ENCODE assay signal across 16 mouse cellular contexts in the genomic region with DNA sequence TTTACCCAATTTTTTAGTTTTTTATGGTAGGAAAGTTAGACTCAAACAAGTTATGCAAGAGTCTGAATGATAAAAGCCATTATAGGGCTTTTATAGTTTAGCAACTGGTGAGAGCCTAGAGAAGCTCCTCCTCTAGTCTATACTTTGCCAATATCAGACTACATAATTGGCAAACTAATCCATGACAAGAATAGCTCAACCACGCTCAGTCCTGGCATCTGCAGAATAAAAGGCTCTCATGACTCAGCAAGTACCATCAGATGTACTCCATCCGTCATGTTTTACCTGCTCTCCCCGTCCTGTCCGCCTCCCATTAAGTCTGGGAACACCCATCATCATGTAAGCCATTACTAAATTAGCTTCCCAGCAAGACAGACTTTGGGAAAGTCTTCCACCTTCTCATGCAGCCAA. TPM values are rescaled to one million over a fixed set of nuclear protein-coding genes. Genes with fewer than 3 reads are reported as not detected.
A peak's percentile ranks its signal among the peaks of the same experiment; 100 is the strongest.
DNase-seq lines count a peak whose midpoint lies in the region; ATAC-seq and TF ChIP-seq lines count a peak whose summit lies in the region.
"Had no signal": no experiment of that assay in that cellular context is flagged by ENCODE, and none has a peak within 500 bp of the region (broad histone marks: within the 10 kb centered on the region; RNA-seq: fewer than 3 reads in every experiment).

No protein-coding gene starts in this region.

- intact Hi-C loops in heart, adult 2 months (cut with DNase I) = no loop called here

- no peak for TF ChIP-seq POLR2A in heart, adult 2 months (IDR thresholded peaks at IDR 0.05; ENCODE audit: insufficient read depth, low read depth, low read length)
- TF ChIP-seq POLR2A in lung, adult 2 months (IDR thresholded peaks at IDR 0.05; ENCODE audit: borderline replicate concordance, extremely low read depth, low read depth, low read length) = no peak

- ATAC-seq in lung, postnatal 0 days = peak; percentile 53
- ATAC-seq: hindbrain, embryonic 16.5 days had no signal

- no peak for TF ChIP-seq CTCF in heart, adult 2 months (IDR thresholded peaks at IDR 0.05)
- TF ChIP-seq CTCF in lung, postnatal 0 days (IDR thresholded peaks at IDR 0.05) = no peak
- no peak for TF ChIP-seq CTCF in lung, adult 2 months (IDR thresholded peaks at IDR 0.05; ENCODE audit: insufficient read depth, low read length)

- H3K4me3 ChIP-seq in heart, adult 2 months = no peak overlapping the region
- no peak overlapping the region for H3K4me3 ChIP-seq in heart, embryonic 10.5 days
- H3K4me3 ChIP-seq in lung, postnatal 0 days (ENCODE audit: low read depth, low read length) = no peak overlapping the region
- H3K4me3 ChIP-seq in lung, adult 2 months (replicated peaks; ENCODE audit: extremely low read depth, low read depth, low read length) = no peak overlapping the region
- H3K4me3 ChIP-seq: midbrain, embryonic 12.5 days had no signal

- peaks cover 8% of the 10 kb centered on the region for H3K4me1 ChIP-seq in heart, adult 2 months (ENCODE audit: control insufficient read depth, insufficient read depth, low read length)
- peaks cover 27% of the 10 kb centered on the region for H3K4me1 ChIP-seq in heart, embryonic 10.5 days
- H3K4me1 ChIP-seq in lung, postnatal 0 days (ENCODE audit: insufficient read depth, low read depth, low read length) = no peaks in the 10 kb centered on the region
- peaks cover 4% of the 10 kb centered on the region; the same call in 1 of the 2 replicates for H3K4me1 ChIP-seq in lung, adult 2 months (ENCODE audit: control insufficient read depth, insufficient read depth, low read length)

- no peak overlapping the region for H3K9ac ChIP-seq in heart, adult 2 months (ENCODE audit: low read depth, low read length)
- no peak overlapping the region for H3K9ac ChIP-seq in lung, postnatal 0 days (replicated peaks; ENCODE audit: low read depth)
- H3K9ac ChIP-seq: midbrain, embryonic 12.5 days had no signal

- 46% methylated on average over 4 of the region's 4 CpGs for WGBS in heart, adult 2 months
- 74% methylated on average over 4 of the region's 4 CpGs for WGBS in heart, embryonic 10.5 days
- 64% methylated on average over 4 of the region's 4 CpGs for WGBS in lung, postnatal 0 days
- WGBS in lung, adult 2 months = 48% methylated on average over 4 of the region's 4 CpGs

- H3K36me3 ChIP-seq in heart, adult 2 months (ENCODE audit: control insufficient read depth, insufficient read depth, low read length) = peaks cover 7% of the 10 kb centered on the region; the same call in 1 of the 2 replicates
- H3K36me3 ChIP-seq in heart, embryonic 10.5 days = peaks cover 4% of the 10 kb centered on the region; the same call in 1 of the 2 replicates
- no peaks in the 10 kb centered on the region for H3K36me3 ChIP-seq in lung, postnatal 0 days (ENCODE audit: insufficient read depth, low read length)
- H3K36me3 ChIP-seq: midbrain, embryonic 12.5 days had no signal

- H3K9me3 ChIP-seq in heart, embryonic 10.5 days = no peaks in the 10 kb centered on the region
- no peaks in the 10 kb centered on the region for H3K9me3 ChIP-seq in lung, postnatal 0 days (ENCODE audit: low read length)
- H3K9me3 ChIP-seq: midbrain, embryonic 12.5 days had no signal

- peak overlapping the region; percentile 50 for H3K27ac ChIP-seq in heart, adult 2 months
- no peak overlapping the region for H3K27ac ChIP-seq in heart, embryonic 10.5 days
- no peak overlapping the region for H3K27ac ChIP-seq in lung, postnatal 0 days (ENCODE audit: low read length)
- H3K27ac ChIP-seq: midbrain, embryonic 12.5 days had no signal

- peak; percentile 29 for DNase-seq in cerebellum, adult 9-10 months
- DNase-seq in cerebellum, adult 11-12 months = no peak
- DNase-seq in heart, adult 2 months = peak in 1 of 2 experiments; percentile 34
- DNase-seq in heart, embryonic 10.5 days (ENCODE audit: low spot score) = no peak
- peak; percentile 69 for DNase-seq in lung, postnatal 0 days (ENCODE audit: low spot score)
- no peak for DNase-seq in lung, adult 2 months
- peak; percentile 18 to 45 for DNase-seq in right cerebral cortex, postnatal 36 days (ENCODE audit: low spot score in 2 of 2)
- DNase-seq in spleen, postnatal 10 days (ENCODE audit: low spot score in 2 of 2) = no peak
- DNase-seq: embryo, embryonic 11 days; lung, postnatal 10 days; thymus, postnatal 36 days had no signal

- TF ChIP-seq EP300 in heart, adult 2 months (IDR thresholded peaks at IDR 0.05; ENCODE audit: insufficient read depth, low read depth, low read length) = no peak
- TF ChIP-seq EP300 in lung, postnatal 0 days (IDR thresholded peaks at IDR 0.05) = no peak

- peaks cover 8% of the 10 kb centered on the region for H3K79me2 ChIP-seq in heart, adult 2 months (replicated peaks; ENCODE audit: control insufficient read depth, insufficient read depth, low read length)

- no peak overlapping the region for H3K4me2 ChIP-seq in lung, postnatal 0 days (replicated peaks; ENCODE audit: low read depth, low read length)
- H3K4me2 ChIP-seq: midbrain, embryonic 12.5 days had no signal

- no peaks in the 10 kb centered on the region for H3K27me3 ChIP-seq in heart, adult 2 months (ENCODE audit: control insufficient read depth, insufficient read depth, low read length)
- H3K27me3 ChIP-seq in heart, embryonic 10.5 days (ENCODE audit: insufficient read depth, poor library complexity, severe bottlenecking) = no peaks in the 10 kb centered on the region
- no peaks in the 10 kb centered on the region for H3K27me3 ChIP-seq in lung, postnatal 0 days (replicated peaks; ENCODE audit: insufficient read depth, low read length)
- H3K27me3 ChIP-seq: midbrain, embryonic 12.5 days had no signal

RNA-seq across cellular contexts. Expression of a gene that starts 23.2 kb away (rescaled TPM):
- total RNA-seq in heart, adult 2 months (2021) = 10 to 100 TPM; 43.9 to 50.8 TPM
- 24.4 and 37.5 TPM in 2 replicates for polyA plus RNA-seq in heart, adult 2 months (2012; rRNA removed)
- polyA plus RNA-seq in heart, embryonic 10.5 days (2016; fragmentation: Nextera tagmentation; extraction: Ambion mirVana) = 23.7 and 28.0 TPM in 2 replicates
- 22.0 and 24.6 TPM in 2 replicates for polyA plus RNA-seq in lung, postnatal 0 days (2015; fragmentation: Nextera tagmentation; extraction: Ambion mirVana)
- polyA plus RNA-seq in lung, adult 2 months (2012; rRNA removed) = 33.9 and 44.1 TPM in 2 replicates

RNA-seq across cellular contexts. Expression of a gene that starts 48.4 kb away (rescaled TPM):
- total RNA-seq in heart, adult 2 months (2021) = not detected
- not detected in 2 replicates for polyA plus RNA-seq in heart, adult 2 months (2012; rRNA removed)
- polyA plus RNA-seq in heart, embryonic 10.5 days (2016; fragmentation: Nextera tagmentation; extraction: Ambion mirVana) = not detected in 2 replicates
- not detected in 2 replicates for polyA plus RNA-seq in lung, postnatal 0 days (2015; fragmentation: Nextera tagmentation; extraction: Ambion mirVana)
- polyA plus RNA-seq in lung, adult 2 months (2012; rRNA removed) = not detected in 2 replicates
- total RNA-seq: ES-E14 had no signal
- polyA plus RNA-seq: hindbrain, embryonic 16.5 days; kidney, embryonic 16.5 days; midbrain, embryonic 12.5 days; neural tube, embryonic 14.5 days had no signal

Comparison
In these comparisons a context has a peak if more than half of its experiments do, and no peak if none do; other contexts are left out.
1. DNase-seq: peak in cerebellum, adult 9-10 months (single experiment), lung, postnatal 0 days (single experiment) and right cerebral cortex, postnatal 36 days (2 of 2); none in cerebellum, adult 11-12 months (single experiment), heart, embryonic 10.5 days (single experiment), lung, adult 2 months (single experiment) and spleen, postnatal 10 days (0 of 2).